Mouse (Mus musculus) CD4-positive naive resting alpha-beta T cell, adult 76 days (primary cell): ENCODE data around the gene Ears2. TPM values are rescaled to one million over a fixed set of nuclear protein-coding genes. Genes with fewer than 3 reads are reported as not detected.

Experiments used
- total RNA-seq: library from RNA; stranded (reverse); gene quantifications from one replicate; pipeline ENCODE4 v1.2.4, GENCODE M21; 2023

Ears2 gene
- total RNA-seq = 14.5 TPM

DNA sequence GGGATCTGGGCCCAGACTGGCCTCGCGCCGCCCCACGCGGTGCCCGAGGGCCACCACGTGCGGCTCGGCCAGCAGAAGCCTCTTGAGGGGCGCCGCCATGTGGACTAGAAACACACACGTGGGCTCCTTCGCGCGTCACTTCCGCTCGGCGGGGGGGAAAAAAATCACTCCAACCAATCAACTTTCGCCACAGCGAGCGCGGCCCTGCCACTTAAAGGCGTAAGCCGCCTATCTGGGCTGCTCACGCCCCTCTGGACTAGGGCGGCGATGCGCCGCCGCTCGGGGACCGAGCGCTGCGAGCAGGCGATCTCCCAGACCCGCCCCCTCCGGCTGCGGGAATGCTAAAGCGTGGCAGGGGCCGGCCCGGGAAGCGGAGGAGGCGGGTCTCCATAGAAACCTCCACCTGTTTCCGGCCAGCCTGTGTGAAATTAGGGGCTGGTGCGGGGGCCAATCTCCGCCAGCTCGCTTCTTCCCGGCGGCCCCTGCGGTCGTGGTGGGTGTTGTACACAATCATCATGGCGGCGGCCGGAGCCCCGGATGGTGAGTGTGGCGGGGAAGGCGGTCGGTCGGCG, at the start of gene Ears2, which contains the start of gene Ubfd1:
Gene Ears2 (minus strand): TSS at position 319 of the 572 bp plus-strand sequence.
Gene Ubfd1 (plus strand): TSS at position 231 of the 572 bp plus-strand sequence.

DNA sequence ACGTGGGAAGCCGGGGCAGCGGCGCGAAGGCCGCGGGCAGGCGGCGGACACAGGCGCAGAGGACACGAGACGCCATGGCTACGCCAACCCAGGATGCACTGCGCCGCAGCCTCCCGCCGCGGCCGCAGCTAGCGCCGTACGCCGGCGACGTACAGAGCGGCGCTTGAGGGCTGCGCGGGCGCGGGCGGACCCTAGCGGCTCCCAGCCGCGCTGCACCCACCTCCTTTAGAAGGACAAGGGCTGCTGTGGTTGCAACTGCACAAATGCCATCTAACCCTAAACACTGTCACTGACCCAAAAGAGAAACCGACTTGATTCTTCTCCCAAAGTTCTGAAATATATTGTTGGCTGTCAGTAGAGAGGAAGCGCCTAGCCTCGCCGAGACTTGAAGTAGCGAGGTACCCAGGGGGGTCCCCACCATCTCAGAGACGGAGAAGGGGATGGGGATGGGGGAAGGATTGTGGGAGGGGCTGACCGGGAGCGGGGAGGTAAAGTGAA, 34.7 kb upstream of the Ears2 start, which contains the start of gene Ndufab1:
Gene Ndufab1 (minus strand): TSS at position 140 of the 498 bp plus-strand sequence.

DNA sequence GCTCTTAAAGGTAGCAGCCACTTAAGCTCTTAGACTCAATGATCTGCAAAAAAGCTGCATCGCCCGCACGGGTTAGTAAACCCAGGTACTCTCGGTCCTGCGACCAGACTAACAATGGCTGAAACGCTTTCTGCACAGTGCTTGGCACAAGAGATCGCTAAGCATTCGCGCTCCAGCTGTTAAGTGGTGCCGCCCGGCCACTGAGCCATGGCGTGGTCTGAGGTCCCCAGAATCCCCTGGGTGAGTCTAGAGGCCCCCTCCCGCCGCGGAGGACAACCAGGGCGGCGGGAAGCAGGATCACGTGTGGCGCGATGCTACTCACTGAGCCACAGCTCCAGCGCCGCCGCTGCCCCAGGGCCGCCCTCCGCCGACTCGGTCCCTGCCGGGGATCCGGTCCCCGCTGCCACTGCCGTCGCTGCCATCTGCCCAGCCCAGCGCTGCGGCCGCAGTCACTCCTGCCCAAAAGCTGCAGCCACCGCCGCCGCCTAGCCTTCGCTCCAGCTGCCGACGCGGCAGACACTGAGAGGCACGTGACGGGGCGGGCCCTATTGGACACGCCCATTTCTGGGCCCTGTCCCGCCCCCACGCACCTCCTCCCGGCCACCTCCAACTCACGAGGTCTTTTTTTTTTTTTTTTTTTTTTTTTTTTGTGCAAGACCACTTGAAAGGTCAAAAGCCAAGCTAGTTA, 46.3 kb downstream of the Ears2 start, which contains the start of gene Gga2:
Gene Gga2 (minus strand): TSS at position 556 of the 688 bp plus-strand sequence.

Other genes starting within 250 kb of the Ears2 start
- gene Scnn1b, start 202.2 kb downstream of the Ears2 start, total RNA-seq = not detected
- 11.4 TPM for gene Cog7, start 85.6 kb downstream of the Ears2 start, total RNA-seq
- 25.8 TPM for gene Gga2, start 46.0 kb downstream of the Ears2 start, total RNA-seq
- 38.5 TPM for gene Ubfd1, start 88 bp downstream of the Ears2 start, total RNA-seq
- gene Ndufab1, start 34.6 kb upstream of the Ears2 start, total RNA-seq = 70.8 TPM
- gene Palb2, start 65.7 kb upstream of the Ears2 start, total RNA-seq = 2.6 TPM
- gene Dctn5, start 65.8 kb upstream of the Ears2 start, total RNA-seq = 67.8 TPM
- gene Plk1, start 92.2 kb upstream of the Ears2 start, total RNA-seq = 3.0 TPM
- not detected for gene Ern2, start 118.9 kb upstream of the Ears2 start, total RNA-seq
- not detected for gene Chp2, start 152.2 kb upstream of the Ears2 start, total RNA-seq
- gene Prkcb, start 221.5 kb upstream of the Ears2 start, total RNA-seq = 161 TPM